Mouse (Mus musculus): ENCODE results near the gene Trpc1.

DNA sequence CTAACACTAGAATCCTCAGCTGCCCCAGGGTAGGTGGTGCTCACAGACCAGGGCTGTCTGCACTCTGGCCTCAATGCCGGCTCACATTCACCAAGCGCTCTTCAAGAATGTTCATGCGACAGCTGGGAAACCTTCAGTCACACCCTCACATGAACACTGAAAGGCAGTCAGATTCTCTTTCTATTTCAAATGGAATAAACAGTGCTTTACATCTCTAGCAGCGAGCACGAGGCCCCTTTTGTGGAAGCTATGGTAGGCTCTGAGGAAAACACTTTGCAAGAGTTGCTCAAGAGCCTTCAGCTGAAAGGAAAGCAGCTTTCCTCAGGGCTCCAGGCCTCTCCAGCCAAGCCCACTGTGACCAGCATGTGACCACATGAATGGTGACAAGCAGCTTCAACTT lies 44.8 kb downstream of the Trpc1 start:
- TF ChIP-seq CTCF (IDR thresholded peaks at IDR 0.05; ENCODE audit: control insufficient read depth, insufficient read depth, insufficient replicate concordance, low read depth, low read length) (no peak), POLR2A (IDR thresholded peaks at IDR 0.05; ENCODE audit: control insufficient read depth, low read depth, low read length) (no peak)

Measured in testis, adult 2 months (tissue).